Mouse (Mus musculus) neural tube, embryonic 15.5 days (tissue): Measurements from ENCODE around the gene Mink1. TPM values are rescaled to one million over a fixed set of nuclear protein-coding genes. Genes with fewer than 3 reads are reported as not detected.
A peak's percentile ranks its signal among the peaks of the same experiment; 100 is the strongest.
"Not testable (repeated sequence)": the region's sequence is repeated elsewhere in the genome, so short reads cannot be mapped to it uniquely, and the experiment has no call there.

Source experiments
- ATAC-seq: fragments of 200-750 bp; cut with Nextera tagmentation; 2 replicates; pipeline ENCODE4 v1.8.0; 2017; ENCODE audit warnings: mild to moderate bottlenecking, moderate TSS enrichment, moderate library complexity; ENCODE audit not compliant: low FRiP score
- H3K27ac ChIP-seq: fragments of 300-500 bp; sonication (generic); replicated peaks from 2 replicates; pipeline ENCODE4 v1.5.1; 2015; ENCODE audit warnings: mild to moderate bottlenecking, inconsistent platforms
- H3K27me3 ChIP-seq: fragments of 300-500 bp; sonication (generic); replicated peaks from 2 replicates; pipeline ENCODE4 v1.6.1; 2015; ENCODE audit warnings: inconsistent platforms
- H3K36me3 ChIP-seq: fragments of 300-500 bp; sonication (generic); 2 replicates; pipeline ENCODE4 v1.6.1; 2015; ENCODE audit warnings: inconsistent platforms
- H3K4me1 ChIP-seq: fragments of 300-500 bp; sonication (generic); 2 replicates; pipeline ENCODE4 v1.6.1; 2015; ENCODE audit warnings: inconsistent platforms
- H3K4me2 ChIP-seq: fragments of 300-500 bp; sonication (generic); 2 replicates; pipeline ENCODE4 v1.6.1; 2015; ENCODE audit warnings: inconsistent platforms, mild to moderate bottlenecking, moderate library complexity
- H3K4me3 ChIP-seq: fragments of 300-500 bp; sonication (generic); replicated peaks from 2 replicates; pipeline ENCODE4 v1.5.1; 2015; ENCODE audit warnings: mild to moderate bottlenecking, inconsistent platforms
- H3K9ac ChIP-seq: fragments of 300-500 bp; sonication (generic); replicated peaks from 2 replicates; pipeline ENCODE4 v1.6.1; 2015; ENCODE audit warnings: mild to moderate bottlenecking, inconsistent platforms
- H3K9me3 ChIP-seq: fragments of 300-500 bp; sonication (generic); replicated peaks from 2 replicates; pipeline ENCODE4 v1.6.1; 2016; ENCODE audit warnings: inconsistent platforms
- WGBS: fragments of 180-500 bp; shearing (Covaris S2); methylation state at CpG from one replicate; pipeline ENCODE4 v1.1.7; 2015; ENCODE audit warnings: mixed read lengths; 5-methylcytosine and 5-hydroxymethylcytosine counted together
- polyA plus RNA-seq: library from polyadenylated mRNA; unstranded; fragments of >200 nt; fragmentation: Nextera tagmentation; extraction: Ambion mirVana; gene quantifications from 2 replicates; pipeline ENCODE4 v1.2.1, GENCODE M21; 2015

Gene Mink1
- polyA plus RNA-seq, 1 experiment from 2014 or later = 16.6 TPM

DNA sequence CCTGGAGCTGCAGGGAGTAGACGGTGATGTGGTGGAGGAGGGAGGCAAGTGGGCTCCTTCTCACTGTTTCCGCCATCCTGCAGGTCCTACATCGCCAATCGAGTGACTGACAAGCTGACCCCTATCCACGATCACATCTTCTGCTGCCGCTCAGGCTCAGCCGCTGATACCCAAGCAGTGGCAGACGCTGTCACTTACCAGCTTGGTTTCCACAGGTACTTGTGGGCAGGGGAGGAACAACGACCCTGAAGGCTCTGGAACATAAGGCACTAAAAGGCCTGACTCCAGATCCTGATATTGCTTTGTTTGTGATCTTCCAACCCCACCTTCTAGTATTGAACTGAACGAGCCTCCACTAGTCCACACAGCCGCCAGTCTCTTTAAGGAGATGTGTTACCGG lies 36.5 kb upstream of the Mink1 start:
- no peaks in the 10 kb centered on the region for H3K9me3 ChIP-seq
- no peak for ATAC-seq
- H3K4me3 ChIP-seq = peak overlapping the region; percentile 69
- no peak overlapping the region for H3K27ac ChIP-seq
- H3K4me2 ChIP-seq = peak overlapping the region; percentile 86
- peaks cover 30% of the 10 kb centered on the region for H3K36me3 ChIP-seq
- H3K9ac ChIP-seq = peak overlapping the region; percentile 66
- H3K4me1 ChIP-seq = peaks cover 20% of the 10 kb centered on the region
- no peaks in the 10 kb centered on the region for H3K27me3 ChIP-seq
- 92% methylated on average over 12 of the region's 12 CpGs for WGBS

DNA sequence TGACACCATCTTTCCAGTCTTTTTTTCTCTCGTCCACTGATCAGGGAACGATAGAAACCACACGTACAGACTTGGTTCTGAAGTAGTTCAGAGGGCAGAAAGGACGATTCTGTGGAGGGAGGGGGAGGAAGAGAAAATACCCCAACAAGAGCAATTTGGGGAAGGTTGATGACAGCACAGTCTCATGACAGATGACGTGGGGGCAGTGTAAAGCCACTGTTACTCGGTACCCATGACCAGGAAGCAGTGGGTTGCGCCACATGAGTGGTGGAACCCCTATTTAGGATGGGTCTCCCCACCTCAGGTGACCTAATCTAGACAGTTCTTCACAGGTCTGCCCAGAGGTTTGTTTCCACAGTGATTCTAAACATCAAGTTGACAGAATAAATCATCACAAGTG lies 34.1 kb upstream of the Mink1 start:
- Histone ChIP-seq H3K36me3 (peaks cover 30% of the 10 kb centered on the region), H3K9ac (no peak overlapping the region), H3K27ac (no peak overlapping the region), H3K4me1 (peaks cover 20% of the 10 kb centered on the region), H3K27me3 (no peaks in the 10 kb centered on the region), H3K9me3 (no peaks in the 10 kb centered on the region), H3K4me3 (no peak overlapping the region), H3K4me2 (no peak overlapping the region)
- ATAC-seq = no peak
- 90% methylated on average over 7 of the region's 7 CpGs for WGBS

DNA sequence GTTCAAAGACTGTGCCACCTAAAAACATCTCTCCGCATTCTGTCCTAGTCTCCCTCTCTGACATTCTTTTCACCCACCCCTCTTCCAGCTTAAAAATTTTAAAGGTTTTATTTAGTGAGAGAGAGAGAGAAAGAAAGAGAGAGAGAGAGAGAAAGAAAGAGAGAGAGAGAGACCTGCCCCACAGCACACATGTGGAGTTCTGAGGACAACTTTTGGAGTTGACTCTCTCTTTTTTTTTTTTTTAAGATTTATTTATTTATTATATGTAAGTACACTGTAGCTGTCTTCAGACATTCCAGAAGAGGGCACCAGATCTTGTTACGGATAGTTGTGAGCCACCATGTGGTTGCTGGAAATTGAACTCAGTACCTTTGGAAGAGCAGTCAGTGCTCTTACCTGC lies 31.6 kb upstream of the Mink1 start:
- not testable (repeated sequence) for H3K9ac ChIP-seq, H3K27me3 ChIP-seq, ATAC-seq, H3K4me2 ChIP-seq, H3K27ac ChIP-seq, H3K9me3 ChIP-seq, H3K4me3 ChIP-seq
- Histone ChIP-seq H3K36me3 (peaks cover 30% of the 10 kb centered on the region), H3K4me1 (peaks cover 12% of the 10 kb centered on the region)
- 82% methylated on average over 2 of the region's 2 CpGs for WGBS

DNA sequence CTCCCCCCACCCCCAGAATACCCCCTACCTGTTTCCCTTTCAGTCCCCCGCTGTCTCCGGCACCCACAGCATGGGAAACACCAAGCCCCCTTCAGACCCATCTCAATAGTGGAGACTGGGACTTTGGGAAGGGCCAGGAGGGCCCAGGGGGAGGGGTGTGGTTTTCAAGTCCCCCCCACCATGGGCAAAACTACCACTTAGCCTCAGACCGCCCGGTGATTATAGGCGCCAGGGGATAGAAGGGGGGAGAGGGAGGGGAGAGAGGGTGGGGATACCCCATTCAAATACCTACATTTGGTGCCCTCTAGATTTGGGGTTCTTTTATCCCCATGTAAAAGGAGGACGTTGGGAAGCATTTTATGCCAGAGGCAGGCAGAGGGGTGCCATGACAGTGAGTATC lies 29.8 kb upstream of the Mink1 start, which contains the start of gene Gm40193:
Gene Gm40193, minus strand, starts transcription at position 101 of the 400 bp plus-strand sequence.
- H3K9ac ChIP-seq = no peak within 1 kb of the TSS
- H3K4me2 ChIP-seq = no peak within 1 kb of the TSS
- H3K27me3 ChIP-seq = no peaks in the 10 kb centered on the region; the same call in 1 of the 2 replicates
- WGBS = 77% methylated on average over 6 of the region's 6 CpGs
- no peaks in the 10 kb centered on the region for H3K9me3 ChIP-seq
- H3K4me1 ChIP-seq = no peaks in the 10 kb centered on the region
- ATAC-seq = no peak
- no peak within 1 kb of the TSS for H3K27ac ChIP-seq
- H3K4me3 ChIP-seq = no peak within 1 kb of the TSS
- H3K36me3 ChIP-seq = peaks cover 15% of the 10 kb centered on the region

DNA sequence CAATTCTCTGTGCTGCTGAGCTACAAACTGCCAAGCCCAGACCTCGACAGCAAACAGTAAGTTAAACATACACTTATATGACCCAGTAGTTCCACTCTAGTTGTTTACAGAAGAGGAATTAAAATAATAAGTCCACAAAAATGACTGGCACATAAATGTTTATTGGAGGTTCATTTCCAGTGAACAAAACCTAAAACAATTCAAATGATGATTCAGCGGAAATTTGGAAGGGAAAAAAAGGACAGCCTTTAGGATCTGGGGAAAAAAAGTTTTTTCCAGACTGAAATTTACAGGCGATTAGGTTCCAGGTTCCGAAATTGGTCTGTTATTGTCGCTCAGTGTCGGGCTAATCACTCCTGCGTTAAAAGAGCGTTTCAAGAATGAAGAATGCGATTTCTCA lies 23.3 kb upstream of the Mink1 start:
- peaks cover 3% of the 10 kb centered on the region; the same call in 1 of the 2 replicates for H3K36me3 ChIP-seq
- WGBS = 14% methylated on average over 9 of the region's 9 CpGs
- no peak for ATAC-seq
- no peaks in the 10 kb centered on the region; the same call in none of the 2 replicates for H3K27me3 ChIP-seq
- peak overlapping the region; percentile 75; the same call in 1 of the 2 replicates for H3K27ac ChIP-seq
- peaks cover 19% of the 10 kb centered on the region for H3K4me1 ChIP-seq
- H3K4me2 ChIP-seq = peak overlapping the region; percentile 82
- H3K9ac ChIP-seq = peak overlapping the region; percentile 67
- no peaks in the 10 kb centered on the region for H3K9me3 ChIP-seq
- H3K4me3 ChIP-seq = peak overlapping the region; percentile 67

DNA sequence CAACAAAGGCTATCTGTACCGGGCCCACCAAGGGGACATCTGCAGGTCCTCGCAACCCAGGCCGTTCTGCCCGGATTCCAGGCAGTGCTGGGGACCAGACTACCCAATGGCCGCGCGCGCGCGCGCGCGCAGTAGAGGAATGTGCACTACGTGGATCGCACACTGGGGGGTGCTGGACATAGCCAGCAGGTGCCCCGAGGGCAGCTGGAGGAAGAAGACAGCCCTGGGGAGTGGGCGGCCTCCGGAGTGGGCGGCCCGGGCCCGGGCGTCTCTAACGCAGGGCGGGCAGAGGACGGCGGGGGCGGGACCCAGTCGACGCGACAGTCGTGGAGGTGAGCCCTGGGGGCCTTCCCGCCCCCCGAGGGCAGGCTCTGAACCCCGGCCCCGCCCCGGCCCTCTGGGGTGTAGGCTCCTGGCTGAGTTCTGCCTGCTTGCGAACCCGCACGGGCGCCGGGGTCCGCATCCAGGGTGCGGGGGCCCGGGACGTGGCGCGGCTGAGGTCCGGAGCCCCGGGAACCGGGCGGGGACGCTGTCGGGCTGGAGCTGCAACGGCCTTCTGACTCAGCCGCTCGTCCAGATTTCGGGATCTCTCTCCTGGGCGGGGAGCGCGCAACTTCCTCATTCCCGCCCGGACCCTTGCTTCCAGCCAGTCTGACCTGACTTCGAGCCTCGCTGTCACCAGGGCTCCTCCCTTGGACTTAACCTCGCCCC lies 22.6 kb upstream of the Mink1 start, which contains the start of gene Pld2:
Gene Pld2, plus strand, starts transcription at position 188 of the 711 bp plus-strand sequence.
- ATAC-seq = peak; percentile 90
- under 1% methylated on average over 60 of the region's 65 CpGs for WGBS
- H3K27me3 ChIP-seq = no peaks in the 10 kb centered on the region; the same call in none of the 2 replicates
- H3K4me1 ChIP-seq = peaks cover 19% of the 10 kb centered on the region
- H3K36me3 ChIP-seq = peaks cover 3% of the 10 kb centered on the region; the same call in 1 of the 2 replicates
- H3K4me3 ChIP-seq = peak within 1 kb of the TSS; percentile 67
- H3K9ac ChIP-seq = peak within 1 kb of the TSS; percentile 67
- H3K27ac ChIP-seq = peak within 1 kb of the TSS; percentile 75
- peak within 1 kb of the TSS; percentile 82 for H3K4me2 ChIP-seq
- H3K9me3 ChIP-seq = no peaks in the 10 kb centered on the region

DNA sequence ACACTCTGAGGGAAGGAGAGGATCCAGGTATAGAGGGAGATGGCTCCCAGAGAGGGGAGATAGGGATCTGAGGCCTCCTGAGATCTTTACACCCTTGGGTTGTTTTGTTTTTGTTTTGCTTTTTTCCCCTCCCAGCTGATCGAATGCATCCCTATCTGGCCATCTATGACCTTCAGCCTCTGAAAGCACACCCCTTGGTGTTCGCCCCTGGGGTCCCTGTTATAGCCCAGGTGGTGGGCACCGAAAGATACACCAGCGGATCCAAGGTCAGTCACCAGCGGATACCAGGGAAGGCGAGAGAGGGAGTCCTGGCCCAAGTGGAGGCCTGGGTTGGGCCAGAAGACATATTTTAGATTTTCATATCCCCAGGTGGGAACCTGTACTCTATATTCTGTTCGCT lies 21.8 kb upstream of the Mink1 start:
- Histone ChIP-seq H3K27ac (0 out of 2 replicates have a peak overlapping the region, but pooled peaks have one; percentile 43), H3K36me3 (peaks cover 3% of the 10 kb centered on the region; the same call in 1 of the 2 replicates), H3K27me3 (no peaks in the 10 kb centered on the region; the same call in none of the 2 replicates), H3K9me3 (no peaks in the 10 kb centered on the region), H3K4me3 (peak overlapping the region; percentile 67), H3K4me2 (peak overlapping the region; percentile 82), H3K9ac (0 out of 2 replicates have a peak overlapping the region, but pooled peaks have one; percentile 67), H3K4me1 (peaks cover 19% of the 10 kb centered on the region)
- 89% methylated on average over 7 of the region's 7 CpGs for WGBS
- ATAC-seq = no peak

DNA sequence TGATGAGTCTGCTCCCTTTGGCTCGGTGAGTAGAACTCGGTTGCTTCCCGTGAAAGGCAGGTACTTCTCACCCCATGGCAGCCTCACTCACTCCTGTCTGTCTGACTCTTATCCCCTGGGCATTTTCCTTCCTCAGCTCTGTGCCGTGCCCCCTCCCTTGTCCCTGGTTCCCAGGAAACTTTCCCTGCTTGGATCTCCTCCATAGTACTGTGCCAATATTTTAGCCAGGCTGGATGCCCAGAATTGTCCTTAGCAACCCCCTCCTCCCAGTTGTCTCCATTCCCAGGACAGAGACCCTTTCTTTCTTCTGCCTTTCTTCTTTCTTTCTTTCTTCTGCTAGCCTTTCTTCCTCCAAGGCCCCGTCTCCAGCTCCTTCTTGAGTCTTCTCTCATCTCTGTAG lies 21.3 kb upstream of the Mink1 start:
- Histone ChIP-seq H3K4me1 (peaks cover 19% of the 10 kb centered on the region), H3K4me3 (peak overlapping the region; percentile 67), H3K27me3 (no peaks in the 10 kb centered on the region; the same call in none of the 2 replicates), H3K36me3 (peaks cover 6% of the 10 kb centered on the region; the same call in 1 of the 2 replicates), H3K27ac (peak overlapping the region; percentile 46; the same call in 1 of the 2 replicates), H3K4me2 (peak overlapping the region; percentile 82), H3K9me3 (no peaks in the 10 kb centered on the region), H3K9ac (no peak overlapping the region)
- ATAC-seq = no peak
- WGBS = 74% methylated on average over 5 of the region's 5 CpGs

DNA sequence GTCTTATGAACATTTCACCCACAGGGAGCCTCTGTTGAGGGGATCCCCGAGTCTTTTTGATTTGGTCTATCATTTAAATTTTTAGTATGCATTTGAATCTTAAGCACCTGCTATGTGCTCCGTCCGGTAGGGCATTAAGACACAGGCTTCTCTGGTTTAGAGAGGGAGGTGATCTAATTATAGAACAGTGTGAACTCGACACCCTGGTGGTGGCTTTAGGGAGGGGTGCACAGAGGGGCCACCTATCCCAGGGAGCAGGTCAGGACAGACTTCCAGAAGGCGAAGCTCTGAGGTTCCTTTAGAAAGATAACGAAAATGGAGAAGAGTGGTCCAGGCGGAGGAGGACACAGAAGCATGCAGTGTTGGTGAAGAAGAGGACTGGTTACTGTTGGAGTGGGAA lies 18.2 kb upstream of the Mink1 start:
- Histone ChIP-seq H3K4me1 (peaks cover 15% of the 10 kb centered on the region), H3K36me3 (peaks cover 6% of the 10 kb centered on the region; the same call in 1 of the 2 replicates), H3K4me3 (no peak overlapping the region), H3K27ac (no peak overlapping the region), H3K4me2 (no peak overlapping the region), H3K27me3 (no peaks in the 10 kb centered on the region; the same call in 1 of the 2 replicates), H3K9ac (no peak overlapping the region), H3K9me3 (no peaks in the 10 kb centered on the region)
- ATAC-seq = no peak
- 84% methylated on average over 7 of the region's 7 CpGs for WGBS

DNA sequence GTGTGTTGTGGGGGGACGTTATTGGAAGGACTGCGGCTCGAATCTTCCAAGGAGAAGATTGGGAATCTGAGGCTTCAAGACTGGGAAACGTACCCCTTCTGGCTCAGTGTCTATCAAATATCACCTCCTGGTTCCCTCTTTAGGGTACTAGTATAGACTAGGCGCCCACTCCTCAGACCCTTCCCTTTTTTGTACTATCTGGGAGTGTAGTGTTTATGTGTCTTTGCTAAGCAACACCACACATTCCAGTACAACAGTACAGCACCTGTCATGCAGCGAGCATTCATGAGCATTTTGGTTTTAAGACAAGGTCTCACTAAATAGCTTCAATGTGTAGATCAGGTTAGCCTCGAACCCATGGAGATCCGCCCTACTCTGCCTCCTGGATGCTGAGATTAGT lies 11.2 kb upstream of the Mink1 start:
- H3K4me3 ChIP-seq = no peak overlapping the region
- no peaks in the 10 kb centered on the region for H3K27me3 ChIP-seq
- no peak overlapping the region for H3K27ac ChIP-seq
- H3K4me2 ChIP-seq = no peak overlapping the region
- 90% methylated on average over 8 of the region's 8 CpGs for WGBS
- no peak overlapping the region for H3K9ac ChIP-seq
- no peaks in the 10 kb centered on the region for H3K9me3 ChIP-seq
- H3K36me3 ChIP-seq = peaks cover 3% of the 10 kb centered on the region; the same call in 1 of the 2 replicates
- H3K4me1 ChIP-seq = no peaks in the 10 kb centered on the region
- ATAC-seq = no peak

DNA sequence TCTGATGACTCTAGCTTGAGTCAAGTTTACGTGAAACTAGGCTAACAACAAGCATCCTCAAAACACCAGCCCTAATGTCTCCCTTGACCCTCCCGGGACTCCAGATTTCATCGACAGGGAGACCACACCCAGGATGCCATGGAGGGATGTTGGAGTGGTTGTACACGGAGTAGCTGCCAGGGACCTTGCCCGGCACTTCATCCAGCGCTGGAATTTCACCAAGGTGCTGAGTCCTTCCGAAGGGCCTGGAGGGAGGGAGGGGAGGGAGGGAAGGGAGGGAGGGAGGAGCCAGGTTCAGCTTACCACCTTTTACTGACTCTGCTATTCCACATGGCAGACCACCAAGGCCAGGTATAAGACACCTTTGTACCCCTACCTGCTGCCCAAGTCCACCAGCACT lies 8.7 kb upstream of the Mink1 start:
- H3K36me3 ChIP-seq = peaks cover 3% of the 10 kb centered on the region; the same call in 1 of the 2 replicates
- no peak overlapping the region for H3K27ac ChIP-seq
- no peaks in the 10 kb centered on the region for H3K9me3 ChIP-seq
- ATAC-seq = no peak
- WGBS = 24% methylated on average over 7 of the region's 7 CpGs
- no peak overlapping the region for H3K4me3 ChIP-seq
- H3K4me1 ChIP-seq = no peaks in the 10 kb centered on the region
- no peak overlapping the region for H3K4me2 ChIP-seq
- H3K27me3 ChIP-seq = no peaks in the 10 kb centered on the region
- no peak overlapping the region for H3K9ac ChIP-seq

DNA sequence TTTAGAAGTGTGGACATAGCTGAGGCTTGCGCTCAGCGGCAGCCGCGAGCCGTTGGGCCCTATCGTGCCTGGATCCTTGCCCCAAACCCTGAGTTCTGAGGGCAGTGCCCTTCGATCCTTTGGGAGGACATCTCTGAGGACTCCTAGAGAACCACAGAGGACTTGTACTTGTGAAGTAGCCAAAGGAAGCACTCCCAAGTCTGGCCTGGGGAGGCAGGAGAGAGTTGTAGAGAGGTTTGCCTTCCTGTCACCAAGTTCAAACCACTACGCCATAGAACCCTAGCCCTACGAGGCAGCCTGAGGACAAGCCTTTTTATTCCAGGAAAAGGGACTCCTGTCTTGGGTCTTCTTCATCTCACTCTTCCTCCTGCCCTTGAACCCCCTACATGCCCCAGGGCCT lies 5.1 kb upstream of the Mink1 start:
- Histone ChIP-seq H3K27me3 (no peaks in the 10 kb centered on the region), H3K4me1 (peaks cover 8% of the 10 kb centered on the region), H3K9ac (no peak overlapping the region), H3K27ac (no peak overlapping the region), H3K9me3 (no peaks in the 10 kb centered on the region), H3K36me3 (peaks cover 3% of the 10 kb centered on the region; the same call in 1 of the 2 replicates), H3K4me2 (no peak overlapping the region), H3K4me3 (no peak overlapping the region)
- ATAC-seq = no peak
- 87% methylated on average over 9 of the region's 9 CpGs for WGBS
